Mouse (Mus musculus) frontal cortex, postnatal 10 days (tissue): ENCODE results near the gene Ppbp.
"Not testable (repeated sequence)": the region's sequence is repeated elsewhere in the genome, so short reads cannot be mapped to it uniquely, and the experiment has no call there.

Experiments
- DNase-seq, 2 experiments: peaks; one replicate each; pipeline ENCODE4 v3.0.0; 2022; ENCODE audit warnings: low spot score in 2 of 2, mixed read lengths in 1 of 2

Gene Ppbp

GRCm38 (mm10) chr5:90785659-90786588 is 17.6 kb downstream of the Ppbp start, which contains the start of gene Cxcl3:
Cxcl3 (plus strand) TSS chr5:90786103.
- no peak for DNase-seq

GRCm38 (mm10) chr5:90788114-90788513 is 19.8 kb downstream of the Ppbp start:
- DNase-seq = no peak

GRCm38 (mm10) chr5:90789306-90790073 is 21.2 kb downstream of the Ppbp start:
- DNase-seq = no peak

GRCm38 (mm10) chr5:90790074-90790502 is 21.8 kb downstream of the Ppbp start:
- DNase-seq = no peak

- no peak for DNase-seq
Observed at GRCm38 (mm10) chr5:90794195-90794625, 25.9 kb downstream of the Ppbp start, which contains the start of gene Cxcl15. Cxcl15 (plus strand) TSS chr5:90794534.

GRCm38 (mm10) chr5:90795392-90795791 is 27.1 kb downstream of the Ppbp start:
- not testable (repeated sequence) for DNase-seq

GRCm38 (mm10) chr5:90804574-90804973 is 36.3 kb downstream of the Ppbp start:
- DNase-seq = no peak

- no peak for DNase-seq
Observed at GRCm38 (mm10) chr5:90806050-90806449, 37.7 kb downstream of the Ppbp start.

- DNase-seq = no peak
Observed at GRCm38 (mm10) chr5:90807176-90807950, 39.0 kb downstream of the Ppbp start.
